Mouse (Mus musculus) ES-Bruce4 (cell line): Measurements from ENCODE around the gene Rasgrf2.

Experiments
- CTCF ChIP-seq: IDR thresholded peaks from one replicate; pipeline ENCODE4 v1.8.1; 2011; ENCODE audit warnings: low read depth, low read length
- EP300 ChIP-seq: IDR thresholded peaks from 2 replicates; pipeline ENCODE4 v1.6.1; 2011; ENCODE audit warnings: low read depth, low read length; ENCODE audit not compliant: insufficient read depth
- POLR2A ChIP-seq: IDR thresholded peaks from one replicate; pipeline ENCODE4 v1.8.1; 2011; ENCODE audit warnings: low read length; ENCODE audit not compliant: insufficient read depth

DNA sequence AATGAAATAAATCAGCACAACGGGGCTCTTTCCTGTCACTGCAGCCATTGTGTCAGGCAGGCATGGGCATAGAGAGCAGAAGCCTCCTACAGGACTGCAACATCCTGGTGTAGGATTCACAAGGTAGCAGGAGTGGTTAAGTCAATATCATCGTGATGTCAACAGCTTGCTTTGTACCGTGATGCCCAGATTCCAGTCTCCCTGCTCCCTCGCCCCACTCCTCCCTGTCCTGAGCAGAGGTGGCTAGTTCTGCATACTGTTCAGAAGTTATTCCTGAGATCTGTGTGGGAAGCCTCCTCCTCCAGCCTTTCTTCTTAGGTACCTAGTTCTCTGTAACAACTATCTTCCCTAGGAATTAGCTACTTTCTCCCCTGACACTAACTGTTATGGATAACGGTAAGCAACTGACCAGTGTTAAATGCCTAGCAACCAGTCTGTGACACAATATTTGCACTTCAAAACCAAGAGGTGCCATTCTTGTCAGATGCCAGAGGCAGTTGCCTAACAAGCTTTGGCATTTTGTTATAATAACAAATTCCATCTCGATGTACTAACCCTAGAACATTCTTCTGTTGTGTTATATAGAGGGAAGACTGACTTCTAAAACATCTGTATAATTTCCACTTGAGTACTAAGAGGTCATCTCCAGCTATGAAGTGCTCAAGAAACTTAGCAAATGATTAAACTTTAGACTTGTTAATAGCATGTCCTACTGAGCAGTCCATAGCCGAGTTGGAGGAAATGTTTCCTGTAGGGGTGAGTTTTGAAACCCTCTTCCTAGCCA, 201.3 kb downstream of the Rasgrf2 start:
- no peak for TF ChIP-seq POLR2A
- TF ChIP-seq CTCF = no peak
- no peak for TF ChIP-seq EP300
